Mouse (Mus musculus) stomach, adult 2 months (tissue): ENCODE data around the gene Dnaic1. TPM values are rescaled to one million over a fixed set of nuclear protein-coding genes. Genes with fewer than 3 reads are reported as not detected.

ENCODE experiments used
- polyA plus RNA-seq: library from polyadenylated mRNA; depleted of rRNA; stranded (reverse); fragments of >200 nt; gene quantifications from 2 replicates; pipeline ENCODE4 v1.2.3, GENCODE M21; 2012; rRNA removed

The Dnaic1 gene
- 14.8 and 21.6 TPM in 2 replicates for polyA plus RNA-seq

GRCm38 (mm10) chr4:41569411-41569885, at the start of gene Dnaic1, which contains the start of gene Fam219a:
Dnaic1 (plus strand) TSS chr4:41569775.
Fam219a (minus strand) TSS chr4:41569538.

GRCm38 (mm10) chr4:41639913-41640507, 70.4 kb downstream of the Dnaic1 start, which contains the start of gene Enho:
Enho (minus strand) TSS chr4:41640324.

Other genes with a start within 250 kb of the Dnaic1 start
- 8.7 and 11.2 TPM in 2 replicates for gene Ubap1, start 220.8 kb upstream of the Dnaic1 start, polyA plus RNA-seq
- 0.16 and 0.18 TPM in 2 replicates for gene Kif24, start 104.9 kb upstream of the Dnaic1 start, polyA plus RNA-seq
- 1.6 and 3.0 TPM in 2 replicates for gene Nudt2, start 104.6 kb upstream of the Dnaic1 start, polyA plus RNA-seq
- 3.1 and 4.9 TPM in 2 replicates for gene AI464131, start 66.7 kb upstream of the Dnaic1 start, polyA plus RNA-seq
- 0.37 and 0.47 TPM in 2 replicates for gene 1110017D15Rik, start 52.4 kb upstream of the Dnaic1 start, polyA plus RNA-seq
- 15.4 and 24.4 TPM in 2 replicates for gene Fam219a, start 237 bp upstream of the Dnaic1 start, polyA plus RNA-seq
- gene Enho, start 70.5 kb downstream of the Dnaic1 start, polyA plus RNA-seq, result 37.6 and 69.1 TPM in 2 replicates
- gene Cntfr, start 127.3 kb downstream of the Dnaic1 start, polyA plus RNA-seq, result 5.9 and 7.8 TPM in 2 replicates
- gene Il11ra1, start 130.2 kb downstream of the Dnaic1 start, polyA plus RNA-seq, result 93.9 and 97.7 TPM in 2 replicates
- 29.8 and 44.5 TPM in 2 replicates for gene Rpp25l, start 143.8 kb downstream of the Dnaic1 start, polyA plus RNA-seq
- 33.7 and 36.5 TPM in 2 replicates for gene Dctn3, start 153.4 kb downstream of the Dnaic1 start, polyA plus RNA-seq
- not detected in 2 replicates for gene Arid3c, start 161.4 kb downstream of the Dnaic1 start, polyA plus RNA-seq
- 39.5 and 40.0 TPM in 2 replicates for gene Galt, start 185.5 kb downstream of the Dnaic1 start, polyA plus RNA-seq
- 38.6 and 40.6 TPM in 2 replicates for gene Sigmar1, start 186.4 kb downstream of the Dnaic1 start, polyA plus RNA-seq
- 28.4 and 32.1 TPM in 2 replicates for gene Ccl27a, start 204.5 kb downstream of the Dnaic1 start, polyA plus RNA-seq